Mouse (Mus musculus) common myeloid progenitor, adult 5-6 weeks (primary cell): ENCODE measurements around the gene Pmvk. TPM values are rescaled to one million over a fixed set of nuclear protein-coding genes. Genes with fewer than 3 reads are reported as not detected.
"Not testable (repeated sequence)": the region's sequence is repeated elsewhere in the genome, so short reads cannot be mapped to it uniquely, and the experiment has no call there.

Experiments
- ATAC-seq: replicated peaks from 2 replicates; pipeline ENCODE4 v1.8.0; 2016; ENCODE audit warnings: low read depth, mild to moderate bottlenecking, moderate TSS enrichment, inconsistent platforms; ENCODE audit not compliant: poor library complexity, severe bottlenecking
- total RNA-seq: library from RNA; stranded (forward); fragments of 200-1000, 187-1606 nt; gene quantifications from 2 replicates; pipeline ENCODE4 v1.2.3, GENCODE M21; 2017

Pmvk gene
- total RNA-seq, 1 experiment from 2014 or later: 22.1 TPM

DNA sequence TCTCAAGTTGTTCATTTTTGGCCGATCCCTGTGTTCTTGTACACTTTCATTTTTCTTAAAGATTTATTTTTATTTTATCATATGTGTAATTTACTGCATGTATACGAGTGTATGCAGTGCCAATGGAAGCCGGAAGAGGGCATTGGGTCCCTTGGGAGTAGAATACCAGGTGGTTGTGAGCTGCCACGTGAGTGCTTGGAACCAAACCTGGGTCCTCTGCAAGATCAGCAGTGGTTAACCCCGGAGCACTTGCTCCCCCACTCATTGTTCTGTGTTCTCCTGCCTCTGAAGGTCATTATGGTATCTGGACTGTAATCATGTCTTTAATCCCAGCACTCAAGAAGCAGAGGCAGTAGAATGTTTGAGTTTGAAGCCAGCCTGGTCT lies 29.2 kb upstream of the Pmvk start:
- ATAC-seq: no peak

DNA sequence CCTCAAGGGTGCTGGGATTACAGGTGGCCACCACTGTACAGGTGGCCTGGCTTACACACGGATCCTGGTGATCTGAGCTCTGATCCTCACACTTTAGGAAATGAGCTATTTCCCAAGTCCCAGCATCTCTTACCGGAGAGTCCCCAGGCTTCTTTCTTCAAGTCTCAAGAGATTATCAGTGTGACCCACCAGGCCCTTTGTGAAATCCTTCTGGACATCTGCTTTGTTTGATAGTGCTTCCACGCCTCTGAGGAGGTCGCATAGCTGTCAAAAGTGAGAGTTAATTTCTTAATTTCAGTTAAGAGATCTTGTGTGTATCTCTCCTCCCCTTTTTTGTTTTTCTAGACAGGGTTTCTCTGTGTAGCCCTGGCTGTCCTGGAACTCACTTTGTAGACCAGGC lies 28.5 kb upstream of the Pmvk start:
- no peak for ATAC-seq

DNA sequence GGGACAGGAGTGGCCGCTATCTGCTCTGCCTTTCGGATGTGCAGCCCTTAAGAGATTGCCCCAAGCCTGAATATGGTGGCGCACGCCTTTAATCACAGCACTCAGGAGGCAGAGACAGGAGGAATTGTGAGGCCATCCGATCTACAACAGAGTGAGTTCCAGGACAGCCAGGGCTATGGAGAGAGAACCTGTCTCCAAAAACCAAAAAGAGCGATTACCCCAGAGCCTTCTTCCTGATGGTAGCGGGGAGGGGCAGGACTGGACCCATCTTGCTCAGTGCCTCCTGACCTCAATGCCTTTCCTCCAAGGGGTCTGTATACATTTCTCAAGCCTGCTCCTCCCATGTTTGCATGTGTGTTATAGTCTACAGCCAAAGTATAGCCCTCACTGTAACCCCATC lies 25.3 kb upstream of the Pmvk start:
- ATAC-seq: not testable (repeated sequence)

DNA sequence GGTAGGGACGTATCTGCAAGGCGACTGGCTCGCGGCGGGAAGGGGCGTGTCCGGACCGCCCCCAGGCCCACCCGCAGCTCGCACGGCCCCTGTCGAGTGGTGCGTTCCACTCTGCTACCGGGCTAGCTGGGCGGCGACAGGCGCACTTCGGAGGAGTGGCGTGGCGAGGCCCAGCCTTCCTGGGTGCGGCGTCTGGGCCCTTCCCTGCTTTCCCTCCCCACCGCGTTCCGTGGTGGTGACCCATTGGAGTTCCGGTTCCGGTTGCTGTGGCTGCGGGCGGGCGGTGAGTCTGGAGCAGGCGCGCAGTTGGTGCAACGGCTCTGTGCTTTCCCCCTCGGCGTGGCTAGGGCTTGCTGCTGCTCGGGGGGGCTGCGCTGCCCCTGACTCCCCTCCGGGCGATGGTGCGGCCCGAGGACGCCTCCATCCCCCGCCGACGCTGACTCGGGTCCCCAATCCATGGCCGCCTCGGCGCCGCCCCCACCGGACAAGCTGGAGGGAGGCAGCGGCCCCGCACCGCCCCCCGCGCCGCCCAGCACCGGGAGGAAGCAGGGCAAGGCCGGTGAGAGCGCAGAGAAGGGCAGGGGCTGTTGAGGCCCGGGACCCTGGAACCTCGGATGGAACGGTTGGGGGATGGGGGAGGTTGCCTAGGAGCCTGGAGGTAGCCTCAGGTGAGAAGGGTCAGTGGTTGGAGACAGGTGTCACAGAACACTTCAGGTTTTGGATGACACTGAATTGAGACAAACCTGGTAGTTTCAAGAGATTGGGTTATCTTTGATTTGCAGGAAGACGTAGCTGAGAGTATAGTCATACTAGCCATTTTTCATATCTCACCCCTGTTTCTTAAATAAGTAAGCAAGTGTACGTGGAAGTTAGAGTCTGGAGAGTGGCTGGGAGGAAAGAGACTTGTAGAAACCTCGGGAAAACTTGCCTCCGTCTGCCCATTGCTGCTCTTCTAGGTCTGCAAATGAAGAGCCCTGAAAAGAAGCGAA lies 23.9 kb upstream of the Pmvk start, which contains the start of gene Pygo2:
Pygo2 (plus strand) TSS at position 44 of the 989 bp plus-strand sequence.
- peak; percentile 97 for ATAC-seq

DNA sequence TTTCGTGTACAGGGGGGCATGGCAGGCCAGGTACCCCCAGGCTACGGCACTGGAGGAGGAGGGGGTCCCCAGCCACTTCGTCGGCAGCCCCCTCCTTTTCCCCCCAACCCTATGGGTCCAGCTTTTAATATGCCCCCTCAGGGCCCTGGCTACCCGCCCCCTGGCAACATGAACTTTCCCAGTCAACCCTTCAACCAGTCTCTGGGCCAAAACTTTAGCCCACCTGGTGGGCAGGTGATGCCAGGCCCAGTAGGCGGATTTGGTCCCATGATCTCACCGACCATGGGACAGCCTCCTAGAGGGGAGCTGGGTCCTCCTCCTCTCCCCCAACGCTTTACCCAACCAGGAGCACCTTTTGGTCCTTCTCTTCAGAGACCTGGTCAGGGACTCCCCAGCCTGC lies 21.7 kb upstream of the Pmvk start:
- ATAC-seq: no peak

DNA sequence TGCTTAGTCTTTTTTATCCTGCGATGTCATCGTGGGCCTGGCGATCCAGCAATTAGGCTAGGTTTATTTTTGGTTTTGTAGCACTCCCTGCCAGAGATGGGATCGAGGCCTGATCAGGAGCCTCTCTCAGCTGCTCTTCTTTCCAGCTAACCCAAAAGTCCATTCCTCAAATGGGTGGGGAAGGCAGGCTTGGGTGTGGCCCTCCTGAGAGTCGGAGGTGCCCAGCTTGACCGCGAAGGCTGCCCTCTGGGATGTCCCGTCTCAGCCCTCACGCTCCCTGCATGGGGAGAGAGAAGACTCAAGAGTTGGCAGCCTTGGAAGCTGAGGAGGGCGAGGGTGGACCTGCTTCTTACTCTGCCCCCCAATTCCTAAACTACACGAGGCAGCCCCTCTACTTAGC lies 19.8 kb upstream of the Pmvk start:
- ATAC-seq: no peak

DNA sequence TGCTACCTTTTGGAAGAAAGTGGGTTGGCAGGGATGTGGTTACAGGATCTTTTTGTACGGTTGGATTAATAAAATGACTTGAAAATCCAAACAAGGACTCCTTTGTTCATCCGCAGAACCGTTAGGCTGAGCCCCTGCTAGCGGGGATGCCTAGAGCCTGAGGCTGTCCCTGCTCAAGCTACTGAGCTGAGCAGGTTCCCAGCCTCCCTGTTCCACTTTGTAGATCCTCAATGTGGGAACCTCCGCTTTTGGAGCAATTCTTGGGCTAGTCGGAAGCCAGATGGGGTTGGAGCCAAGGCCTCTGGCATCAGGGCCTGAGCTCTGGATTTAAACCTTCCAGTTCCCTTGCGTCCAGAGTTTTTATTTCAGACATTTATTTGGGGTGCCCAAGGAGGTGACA lies 19.3 kb upstream of the Pmvk start:
- no peak for ATAC-seq

DNA sequence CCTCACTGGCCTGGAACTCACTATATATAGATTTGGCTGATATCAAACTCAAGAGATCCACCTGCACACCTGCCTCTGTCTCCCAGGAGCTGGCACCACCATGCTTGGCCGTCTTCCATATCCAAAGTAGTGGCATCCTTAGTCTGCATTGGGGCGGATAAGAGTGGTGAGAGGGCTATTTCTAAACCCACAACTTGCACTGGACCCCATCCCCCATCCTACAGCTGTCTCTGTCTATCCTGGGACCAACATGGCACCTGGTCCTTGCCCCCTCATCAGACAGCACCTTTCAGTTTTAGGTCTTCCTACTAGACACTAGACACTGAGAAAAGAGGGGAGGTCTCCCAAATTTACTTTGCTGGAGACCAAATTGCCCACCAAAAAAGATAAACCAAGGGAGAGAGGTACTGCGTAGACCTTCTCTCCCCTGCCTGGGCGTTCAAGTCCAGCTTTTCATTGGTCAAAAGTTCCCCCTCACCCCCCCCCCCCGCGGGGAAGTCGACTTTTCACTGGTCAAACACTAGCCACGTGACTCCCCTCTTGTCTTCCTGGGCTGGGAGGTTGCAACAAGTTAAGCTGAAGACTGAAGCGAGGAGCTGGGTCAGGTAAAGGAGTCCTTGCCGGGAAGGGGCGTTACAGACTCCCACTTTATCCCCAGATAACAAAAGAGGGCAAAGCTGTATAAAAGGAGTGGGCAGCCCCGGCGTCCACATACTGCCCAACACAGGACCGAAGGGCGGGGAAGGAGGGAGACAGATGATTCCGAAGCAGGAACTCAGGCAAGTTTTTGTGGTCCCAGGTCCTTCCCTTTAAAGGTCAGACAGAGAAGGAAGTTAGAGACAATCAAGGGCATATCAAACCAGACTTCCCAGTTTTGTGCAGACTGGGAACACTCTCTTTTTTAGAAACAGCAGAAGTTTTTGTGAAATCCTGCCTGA lies 17.9 kb upstream of the Pmvk start, which contains the start of gene Pbxip1:
Pbxip1 (plus strand) TSS at position 531 of the 938 bp plus-strand sequence.
- ATAC-seq: peak; percentile 75

- peak; percentile 55 for ATAC-seq
These were observed 17.1 kb upstream of the Pmvk start for GRCm38 (mm10) chr3:89437269-89437668.

DNA sequence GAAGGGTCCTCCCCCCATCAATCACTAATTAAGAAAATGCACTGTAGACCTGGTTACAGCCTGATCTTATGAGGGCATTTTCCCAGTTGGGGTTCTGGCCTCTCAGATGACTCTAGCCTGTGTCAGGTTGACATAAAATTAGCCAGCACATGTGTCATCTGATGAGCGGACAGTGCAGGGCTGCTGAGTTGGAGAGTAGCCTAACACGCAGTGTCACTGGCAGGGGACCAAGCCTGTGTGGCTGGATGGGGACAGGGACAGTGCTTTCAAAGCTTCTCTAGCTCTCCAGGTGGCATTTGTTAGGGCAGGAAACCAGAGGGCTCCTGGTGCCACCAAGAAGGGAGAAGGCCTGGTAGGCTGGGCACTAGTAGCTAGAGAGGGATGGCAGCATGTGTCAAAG lies 13.7 kb upstream of the Pmvk start:
- ATAC-seq: no peak

GRCm38 (mm10) chr3:89448720-89449537 lies 5.4 kb upstream of the Pmvk start:
- ATAC-seq: peak; percentile 94

DNA sequence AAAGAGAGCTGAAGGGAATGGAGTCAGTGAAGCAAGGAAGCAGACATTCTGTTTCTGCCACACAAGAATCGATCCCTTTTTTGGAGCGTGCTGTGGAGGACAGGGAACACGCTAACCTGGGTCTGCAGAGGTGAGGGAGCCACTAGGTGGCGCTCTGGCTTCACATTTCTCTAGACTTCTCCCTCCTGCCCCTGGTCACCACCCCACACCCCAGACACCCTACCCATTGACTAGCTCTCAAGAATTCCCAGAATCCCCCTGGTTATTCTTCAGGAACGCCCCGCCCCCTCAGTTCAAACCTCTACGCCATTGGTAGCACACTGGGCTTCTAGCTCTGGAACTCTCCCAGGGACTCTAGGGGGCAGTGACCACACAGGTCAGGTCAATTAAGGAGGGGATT lies 4.8 kb upstream of the Pmvk start:
- ATAC-seq: peak; percentile 70

DNA sequence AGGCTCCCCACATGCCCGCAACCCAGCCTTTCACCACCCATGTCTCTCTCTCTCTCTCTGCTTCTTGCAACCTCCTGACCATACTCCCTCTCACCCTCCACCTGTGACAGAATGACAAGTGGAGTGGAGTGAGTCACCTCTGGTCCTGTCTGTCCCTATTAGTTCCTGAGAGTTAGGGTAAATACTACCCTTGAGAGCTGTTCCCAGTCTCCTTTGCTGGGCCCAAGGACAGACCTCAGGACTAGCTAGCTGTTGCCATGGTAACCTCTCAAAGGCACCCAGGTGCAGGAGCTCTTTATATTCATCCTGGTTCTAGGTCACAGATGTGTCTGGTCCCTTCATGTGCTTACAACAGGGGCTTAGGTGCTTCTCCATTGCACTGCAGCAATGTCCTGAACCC lies 2.4 kb upstream of the Pmvk start:
- ATAC-seq: no peak

DNA sequence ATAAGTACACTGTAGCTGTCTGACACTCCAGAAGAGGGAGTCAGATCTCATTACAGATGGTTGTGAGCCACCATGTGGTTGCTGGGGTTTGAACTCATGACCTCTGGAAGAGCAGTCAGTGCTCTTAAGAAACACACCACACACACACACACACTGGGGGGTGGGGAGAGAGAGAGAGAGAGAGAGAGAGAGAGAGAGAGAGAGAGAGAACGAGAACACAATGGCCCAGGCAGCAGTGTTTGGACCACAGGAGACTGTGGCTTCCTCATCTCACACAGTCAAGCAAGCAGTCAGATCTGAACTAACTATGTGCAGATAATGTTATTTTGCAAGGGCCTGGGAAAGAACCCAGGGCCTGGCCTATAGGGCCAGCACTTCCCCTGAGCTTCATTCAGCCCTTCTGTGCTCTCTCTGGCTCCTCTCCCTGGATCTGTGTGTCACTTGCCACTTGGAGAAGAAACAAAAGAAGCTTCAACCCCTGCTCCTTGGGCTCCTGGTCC lies 1.5 kb downstream of the Pmvk start:
- no peak for ATAC-seq

GRCm38 (mm10) chr3:89456726-89457665 lies 2.7 kb downstream of the Pmvk start:
- ATAC-seq: peak; percentile 75

DNA sequence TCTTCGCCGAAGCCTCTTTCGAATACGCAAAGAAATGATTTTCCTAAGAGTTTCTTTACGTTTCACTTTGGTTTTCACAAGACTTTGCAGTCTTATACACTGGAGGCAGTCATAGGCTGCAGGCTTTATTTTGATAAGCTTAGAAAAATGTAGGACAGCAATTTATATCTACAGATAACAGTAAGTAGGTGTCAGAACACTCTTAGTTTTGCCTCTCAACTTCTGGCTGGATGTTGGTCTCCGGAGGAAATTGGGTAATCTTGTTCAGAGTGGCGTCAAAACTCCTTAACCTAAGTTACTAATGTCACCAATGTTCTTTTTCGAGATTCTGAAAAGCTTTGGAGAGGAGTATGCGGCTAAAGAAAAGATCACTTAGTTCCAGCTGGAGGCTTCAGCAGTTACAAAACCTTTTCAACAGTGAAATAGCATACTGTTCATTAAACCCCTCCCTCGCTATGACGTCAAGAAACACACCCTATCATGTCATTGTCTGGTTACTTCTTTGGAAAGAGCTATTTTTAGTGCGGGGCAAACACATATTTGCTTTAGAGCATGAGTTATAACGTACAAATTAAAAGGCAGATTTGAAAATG lies 4.1 kb downstream of the Pmvk start:
- peak; percentile 62 for ATAC-seq

GRCm38 (mm10) chr3:89458965-89459807 lies 4.8 kb downstream of the Pmvk start:
- ATAC-seq: peak; percentile 67
